Mouse (Mus musculus) frontal cortex, adult (tissue): Measurements from ENCODE around the gene Gm21973.

Experiments
- ATAC-seq: cut with Nextera tagmentation; 2 replicates; pipeline ENCODE4 v1.9.2; 2017; ENCODE audit warnings: mild to moderate bottlenecking, moderate library complexity, mixed read lengths; ENCODE audit not compliant: low TSS enrichment

Gm21973 gene

GRCm38 (mm10) chr15:10400415-10400814 is 75.2 kb downstream of the Gm21973 start:
- ATAC-seq, result peak; percentile 98

GRCm38 (mm10) chr15:10409842-10410241 is 84.7 kb downstream of the Gm21973 start:
- ATAC-seq, result no peak

GRCm38 (mm10) chr15:10410881-10411280 is 85.7 kb downstream of the Gm21973 start:
- ATAC-seq, result peak; percentile 93

GRCm38 (mm10) chr15:10413656-10414055 is 88.5 kb downstream of the Gm21973 start:
- ATAC-seq, result peak; percentile 80

GRCm38 (mm10) chr15:10421138-10421784 is 96.1 kb downstream of the Gm21973 start:
- ATAC-seq, result no peak

- ATAC-seq, result no peak
Measured at GRCm38 (mm10) chr15:10421785-10422144, 96.6 kb downstream of the Gm21973 start.
